Mouse (Mus musculus) cerebellum, postnatal 10 days (tissue): Measurements from ENCODE around the gene Gm20388.

Experiments
- DNase-seq, 2 experiments: peaks; one replicate each; pipeline ENCODE4 v3.0.0; 2021; ENCODE audit warnings: mixed read lengths in 2 of 2

Gene Gm20388

DNA sequence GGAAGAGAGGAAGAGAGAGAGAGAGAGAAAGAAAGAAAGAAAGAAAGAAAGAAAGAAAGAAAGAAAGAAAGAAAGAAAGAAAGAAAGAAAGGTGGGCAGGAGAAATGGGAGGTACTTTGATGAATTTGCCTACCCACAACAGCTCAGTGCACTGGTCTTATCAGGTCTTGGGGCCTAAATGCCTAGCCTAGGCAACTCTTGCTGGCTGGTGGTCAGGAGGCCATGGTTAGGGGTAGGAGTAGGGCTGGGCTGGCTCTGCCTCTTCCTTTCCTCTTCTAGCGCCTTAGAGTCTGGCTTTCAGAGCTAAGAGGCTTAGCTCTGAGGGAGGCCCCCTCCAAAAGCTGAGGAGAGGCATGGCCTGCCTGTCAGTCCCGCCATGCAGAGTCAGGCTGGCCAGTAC lies 713.0 kb downstream of the Gm20388 start:
- no peak for DNase-seq

DNA sequence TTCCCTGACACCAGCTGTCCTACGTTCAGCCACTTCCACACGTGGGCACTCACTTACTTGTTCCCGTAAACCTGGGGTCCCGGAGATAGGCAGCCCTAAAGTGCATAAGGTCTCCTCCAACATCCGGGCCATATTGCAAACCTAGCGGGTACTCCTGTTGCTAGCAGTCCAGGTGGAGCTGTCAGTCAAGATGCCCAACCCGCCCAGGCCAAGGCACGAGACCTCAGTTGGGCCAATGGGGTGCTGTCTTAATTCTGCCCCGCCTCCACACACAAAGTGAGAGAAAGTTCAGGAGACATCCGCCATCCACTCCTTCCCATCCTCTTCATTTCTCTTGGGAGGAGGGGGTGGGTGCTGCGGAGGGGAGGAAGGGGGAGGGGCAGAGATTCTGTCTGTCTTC lies 715.8 kb downstream of the Gm20388 start:
- no peak for DNase-seq

DNA sequence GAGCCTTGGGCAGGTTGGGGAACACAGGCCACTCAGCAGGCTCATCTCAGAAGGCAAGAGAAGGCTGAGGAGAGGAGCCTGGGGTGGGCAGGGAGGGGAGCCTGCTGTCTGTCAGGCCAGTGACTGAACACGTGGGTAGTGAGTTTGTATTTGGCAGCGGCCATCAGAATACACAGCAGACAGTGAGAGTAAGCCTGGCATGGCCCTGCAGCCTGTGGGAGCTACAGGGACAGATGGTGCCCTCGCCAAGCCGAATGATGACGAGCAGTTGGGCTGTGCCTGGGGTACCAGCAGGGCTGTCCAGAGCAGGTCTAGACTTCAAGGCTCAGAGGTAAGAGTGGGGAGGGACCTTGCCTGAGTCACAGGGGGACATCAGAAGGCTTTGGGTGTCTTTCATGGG lies 716.7 kb downstream of the Gm20388 start:
- peak; percentile 91 to 95 for DNase-seq

DNA sequence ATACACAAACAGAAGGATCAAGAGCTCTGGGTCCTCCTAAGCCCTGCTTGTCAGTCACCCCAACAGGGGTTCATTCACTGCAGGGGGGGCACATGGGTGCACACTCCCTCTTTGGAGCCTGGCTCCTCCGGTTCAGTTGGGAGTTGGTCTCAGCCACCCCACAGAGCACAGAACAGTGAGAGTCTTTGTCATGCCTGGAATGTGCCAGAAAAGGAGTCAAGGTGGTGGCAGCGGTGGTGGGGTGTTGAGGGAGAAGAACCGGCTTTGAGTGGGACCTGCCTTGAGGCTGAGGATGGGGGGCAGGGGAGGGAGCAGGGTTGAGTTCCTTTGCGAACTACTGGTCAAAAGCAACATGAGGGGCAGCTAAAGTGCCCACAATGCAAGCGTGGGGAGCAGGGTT lies 719.4 kb downstream of the Gm20388 start:
- peak in 1 of 2 experiments; percentile 31 for DNase-seq

DNA sequence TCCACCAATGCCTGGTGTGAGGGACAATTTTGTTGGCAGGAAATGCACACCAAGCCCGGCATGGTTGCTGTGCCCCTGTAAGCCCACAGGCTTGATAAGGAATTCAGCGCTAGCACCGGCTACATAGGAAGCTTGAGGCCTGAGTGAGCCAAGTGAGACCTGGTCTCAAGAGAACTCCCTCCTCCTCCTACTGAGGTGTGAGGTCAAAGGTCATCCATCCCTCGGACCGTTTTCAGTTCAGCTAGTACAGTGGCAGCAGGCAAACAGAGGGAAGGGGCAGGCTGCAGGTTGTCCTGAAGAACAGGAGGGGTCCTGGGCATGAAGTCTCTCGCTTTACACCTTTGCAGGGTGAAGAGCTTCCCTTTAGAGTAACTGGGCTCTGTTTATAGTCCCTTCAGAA lies 720.2 kb downstream of the Gm20388 start:
- DNase-seq: no peak

- peak; percentile 45 to 53 for DNase-seq
Observed at GRCm38 (mm10) chr8:120631441-120632375, 721.1 kb downstream of the Gm20388 start.

- no peak for DNase-seq
Observed at GRCm38 (mm10) chr8:120632969-120633664, 722.5 kb downstream of the Gm20388 start.

GRCm38 (mm10) chr8:120633665-120634271 lies 723.1 kb downstream of the Gm20388 start:
- DNase-seq: peak; percentile 46 to 49

GRCm38 (mm10) chr8:120634329-120634839 lies 723.7 kb downstream of the Gm20388 start:
- peak; percentile 50 to 53 for DNase-seq

DNA sequence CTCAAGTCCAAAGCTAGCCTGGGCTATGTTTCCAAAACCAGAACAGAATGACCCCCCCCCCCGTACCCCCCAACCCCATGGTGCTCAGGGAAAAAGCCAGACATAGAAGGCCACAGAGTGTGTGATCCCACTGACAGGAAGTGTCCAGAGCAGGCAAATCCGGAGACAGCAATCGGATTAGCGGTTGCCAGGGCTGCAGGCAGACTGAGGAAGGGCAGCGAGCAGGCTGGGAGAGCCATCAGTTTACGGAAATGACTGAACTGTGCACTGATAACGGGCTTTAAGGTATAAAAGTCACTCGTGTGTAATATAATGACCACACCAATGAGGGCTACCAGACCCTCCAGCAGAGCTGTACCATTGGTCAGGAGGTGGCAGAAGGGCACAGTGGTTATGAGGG lies 730.6 kb downstream of the Gm20388 start:
- DNase-seq: no peak

GRCm38 (mm10) chr8:120642031-120642662 lies 731.5 kb downstream of the Gm20388 start:
- no peak for DNase-seq

DNA sequence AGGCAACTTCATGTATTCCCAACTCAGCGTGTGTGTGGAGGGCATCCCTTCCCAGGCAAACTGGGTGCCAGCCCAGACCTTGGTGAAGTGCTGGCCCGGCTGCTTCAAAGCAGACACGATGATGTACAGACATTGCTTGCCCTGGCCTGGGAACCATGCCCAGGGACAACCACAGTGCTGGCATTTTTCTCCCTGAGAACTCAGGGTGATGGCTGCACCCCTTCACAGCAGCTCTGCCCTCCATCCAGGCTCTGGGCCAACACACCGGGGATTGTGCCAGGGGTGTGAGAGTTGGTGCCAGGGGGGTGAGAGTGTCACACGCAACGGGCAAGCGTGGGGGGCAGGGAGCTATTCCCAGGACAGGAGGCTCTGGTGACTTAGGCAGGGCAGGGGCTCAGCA lies 734.0 kb downstream of the Gm20388 start:
- peak; percentile 75 to 88 for DNase-seq

- DNase-seq: no peak
Observed at GRCm38 (mm10) chr8:120647532-120647931, 736.9 kb downstream of the Gm20388 start, which contains the start of gene 1190005I06Rik. Gene 1190005I06Rik, minus strand, starts transcription at chr8:120647632.

DNA sequence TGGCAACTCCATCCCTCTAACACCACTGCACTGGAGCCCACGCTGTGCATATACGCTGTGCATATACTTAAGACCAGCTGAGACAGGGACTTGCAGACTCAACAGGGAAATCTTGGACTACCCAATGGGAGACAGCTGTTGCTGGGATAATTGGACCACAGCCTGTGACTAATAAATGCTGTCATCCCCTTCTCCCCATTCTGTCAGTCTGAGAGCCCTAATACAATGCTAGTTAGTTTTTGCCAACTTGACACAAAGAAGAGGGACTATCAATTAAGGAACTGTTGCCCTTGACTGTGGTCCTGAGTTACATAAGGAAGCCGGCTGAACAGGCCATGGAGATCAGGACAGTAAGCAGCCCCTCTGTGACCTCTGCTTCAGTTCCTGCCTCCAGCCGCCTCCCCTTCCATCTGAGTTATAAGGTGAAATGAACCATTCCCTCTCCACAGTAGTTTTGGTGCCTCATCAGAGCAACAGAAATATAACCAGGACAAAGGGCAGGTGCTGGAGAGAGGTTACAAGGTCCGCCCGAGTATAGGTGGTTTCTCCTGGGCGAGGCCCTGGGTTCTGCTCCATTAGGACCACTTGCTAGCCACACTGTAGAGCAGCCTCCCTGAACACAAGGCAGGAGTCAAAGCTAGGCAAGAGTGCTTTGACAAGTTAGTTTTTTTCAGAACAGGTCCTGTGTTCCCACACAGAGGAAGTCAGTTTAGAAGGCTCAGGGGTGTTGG lies 745.8 kb downstream of the Gm20388 start:
- no peak for DNase-seq

GRCm38 (mm10) chr8:120657415-120657814 lies 746.8 kb downstream of the Gm20388 start:
- no peak for DNase-seq

GRCm38 (mm10) chr8:120664566-120664965 lies 753.9 kb downstream of the Gm20388 start:
- peak; percentile 55 for DNase-seq

- peak; percentile 42 to 47 for DNase-seq
Observed at GRCm38 (mm10) chr8:120665726-120666455, 755.2 kb downstream of the Gm20388 start.

GRCm38 (mm10) chr8:120666807-120667470 lies 756.3 kb downstream of the Gm20388 start:
- DNase-seq: no peak

DNA sequence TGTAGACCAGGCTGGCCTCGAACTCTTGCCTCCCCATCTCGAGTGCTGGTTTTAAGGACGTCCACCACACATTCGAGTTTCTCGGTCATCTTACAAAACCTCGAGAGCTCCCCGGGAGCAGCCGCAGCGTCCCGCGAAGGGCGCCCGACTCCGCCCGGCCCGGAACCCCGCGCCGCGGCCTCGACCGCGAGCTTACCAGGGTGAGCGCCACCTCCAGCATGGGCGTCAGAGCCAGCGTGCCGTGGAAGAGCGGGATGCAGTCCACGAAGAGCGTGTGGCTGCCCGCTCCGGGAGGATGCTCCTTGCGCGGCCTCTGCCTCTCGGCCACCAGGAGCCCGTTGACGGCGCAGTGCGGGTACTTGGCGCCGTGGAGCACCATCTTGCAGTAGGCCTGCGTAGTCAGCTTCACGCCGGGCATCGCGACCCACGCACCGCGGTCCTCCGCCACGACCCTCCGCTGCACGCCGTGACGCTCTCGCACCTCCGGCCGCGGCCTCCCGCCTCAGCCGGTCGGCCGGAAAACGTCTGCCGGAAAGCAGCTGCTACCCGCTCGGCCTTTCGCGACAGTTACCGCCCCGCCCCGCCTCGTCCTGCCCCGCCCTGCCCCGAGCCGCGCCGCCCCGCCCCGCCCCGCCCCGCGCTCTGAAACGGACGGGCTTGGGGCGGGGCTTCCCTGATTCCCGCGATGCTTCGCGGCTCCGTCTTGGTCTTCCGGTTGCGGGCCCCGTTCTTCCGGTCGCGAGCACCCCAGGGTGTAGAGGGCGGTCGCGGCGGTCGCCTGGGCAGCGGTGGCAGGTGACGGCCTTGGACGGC lies 757.1 kb downstream of the Gm20388 start, which contains the start of the genes Gm27021 and Cox4i1:
Gene Gm27021 (minus strand): TSS at position 519 of the 813 bp plus-strand sequence.
Gene Cox4i1 (plus strand): TSS at position 662 of the 813 bp plus-strand sequence.
- DNase-seq: peak; percentile 98 to 99
